Mouse (Mus musculus): ENCODE measurements at regions not wholly inside any gene's neighbourhood (a gene's known extent, or its start where the extent isn't known, plus 50 kb on each side); places are given as distances from the start of the nearest gene placed in this dataset.

DNA sequence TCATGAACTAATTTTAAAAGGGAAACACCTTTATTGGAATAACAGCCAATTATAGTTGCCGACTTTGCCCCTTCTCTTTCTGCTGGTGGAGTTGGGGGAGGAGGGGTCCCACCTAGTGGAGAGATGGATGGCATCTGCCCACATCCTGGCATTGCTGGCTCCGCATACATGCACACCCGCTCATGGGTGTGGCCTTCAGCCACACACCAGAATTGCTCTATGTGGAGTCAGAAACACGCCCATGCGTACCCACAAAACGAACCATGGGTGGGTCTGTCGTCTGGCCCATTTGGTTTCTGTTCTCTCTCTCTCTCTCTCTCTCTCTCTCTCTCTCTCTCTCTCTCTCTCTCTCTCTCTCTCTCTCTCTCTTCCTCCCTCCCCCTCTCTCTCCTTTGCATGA lies 273.9 kb downstream of the Tshz3 start:
- H3K9ac ChIP-seq (replicated peaks; ENCODE audit: low read depth, low read length): no peak overlapping the region
- no peaks in the 10 kb centered on the region for H3K36me3 ChIP-seq (ENCODE audit: control insufficient read depth, insufficient read depth)
- no peak overlapping the region for H3K27ac ChIP-seq (ENCODE audit: low read length)
- H3K9me3 ChIP-seq (ENCODE audit: control insufficient read depth, low read length): no peaks in the 10 kb centered on the region
- no peak overlapping the region for H3K4me2 ChIP-seq (ENCODE audit: low read length)
- no peaks in the 10 kb centered on the region for H3K27me3 ChIP-seq (replicated peaks; ENCODE audit: control insufficient read depth, insufficient read depth, low read length)
- 73% methylated on average over 7 of the region's 7 CpGs for WGBS
- no peak for ATAC-seq
- peaks cover 2% of the 10 kb centered on the region; the same call in 1 of the 2 replicates for H3K4me1 ChIP-seq (replicated peaks; ENCODE audit: control insufficient read depth, insufficient read depth, low read length)
- no peak overlapping the region for H3K4me3 ChIP-seq (replicated peaks; ENCODE audit: low read length)

GRCm38 (mm10) chr7:36973654-36974320 lies 275.9 kb downstream of the Tshz3 start:
- Histone ChIP-seq H3K4me2 (ENCODE audit: low read length) (no peak overlapping the region), H3K9ac (replicated peaks; ENCODE audit: low read depth, low read length) (no peak overlapping the region), H3K36me3 (ENCODE audit: control insufficient read depth, insufficient read depth) (no peaks in the 10 kb centered on the region), H3K27ac (ENCODE audit: low read length) (no peak overlapping the region), H3K27me3 (replicated peaks; ENCODE audit: control insufficient read depth, insufficient read depth, low read length) (no peaks in the 10 kb centered on the region), H3K4me3 (replicated peaks; ENCODE audit: low read length) (no peak overlapping the region), H3K4me1 (replicated peaks; ENCODE audit: control insufficient read depth, insufficient read depth, low read length) (peaks cover 5% of the 10 kb centered on the region), H3K9me3 (ENCODE audit: control insufficient read depth, low read length) (no peaks in the 10 kb centered on the region)
- 52% methylated on average over 10 of the region's 10 CpGs for WGBS
- ATAC-seq: no peak

DNA sequence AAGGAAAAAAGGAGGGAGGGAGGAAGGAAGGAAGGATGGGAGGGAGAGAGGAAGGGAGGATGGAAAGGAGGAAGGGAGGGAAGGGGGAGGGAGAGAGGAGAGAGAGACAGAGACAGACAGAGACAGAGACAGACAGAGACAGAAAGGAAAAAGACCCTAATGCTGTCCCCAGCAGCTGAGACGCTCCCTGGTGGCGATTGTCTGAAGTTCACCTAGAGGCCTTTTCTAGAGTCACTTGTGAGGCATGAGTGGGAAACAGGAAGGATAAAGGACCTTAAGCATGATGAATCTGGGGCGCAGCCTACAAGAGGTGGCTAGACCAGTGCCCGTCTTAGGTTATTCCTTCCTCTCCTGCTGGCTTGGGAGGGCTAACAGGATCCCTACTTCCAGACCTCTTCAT lies 276.7 kb downstream of the Tshz3 start:
- no peak for ATAC-seq
- no peak overlapping the region for H3K27ac ChIP-seq (ENCODE audit: low read length)
- no peak overlapping the region for H3K4me2 ChIP-seq (ENCODE audit: low read length)
- H3K4me1 ChIP-seq (replicated peaks; ENCODE audit: control insufficient read depth, insufficient read depth, low read length): peaks cover 5% of the 10 kb centered on the region
- 49% methylated on average over 4 of the region's 4 CpGs for WGBS
- no peak overlapping the region for H3K9ac ChIP-seq (replicated peaks; ENCODE audit: low read depth, low read length)
- no peak overlapping the region for H3K4me3 ChIP-seq (replicated peaks; ENCODE audit: low read length)
- H3K27me3 ChIP-seq (replicated peaks; ENCODE audit: control insufficient read depth, insufficient read depth, low read length): no peaks in the 10 kb centered on the region
- H3K36me3 ChIP-seq (ENCODE audit: control insufficient read depth, insufficient read depth): no peaks in the 10 kb centered on the region
- no peaks in the 10 kb centered on the region for H3K9me3 ChIP-seq (ENCODE audit: control insufficient read depth, low read length)

- H3K4me1 ChIP-seq (replicated peaks; ENCODE audit: control insufficient read depth, insufficient read depth, low read length): peaks cover 5% of the 10 kb centered on the region
- H3K9ac ChIP-seq (replicated peaks; ENCODE audit: low read depth, low read length): no peak overlapping the region
- H3K27ac ChIP-seq (ENCODE audit: low read length): no peak overlapping the region
- H3K4me2 ChIP-seq (ENCODE audit: low read length): no peak overlapping the region
- no peak overlapping the region for H3K4me3 ChIP-seq (replicated peaks; ENCODE audit: low read length)
- no peaks in the 10 kb centered on the region for H3K27me3 ChIP-seq (replicated peaks; ENCODE audit: control insufficient read depth, insufficient read depth, low read length)
- WGBS: 26% methylated on average over 5 of the region's 5 CpGs
- H3K9me3 ChIP-seq (ENCODE audit: control insufficient read depth, low read length): 0 out of 2 replicates have a peak, but pooled peaks cover 3% of the 10 kb centered on the region
- no peak for ATAC-seq
- no peaks in the 10 kb centered on the region for H3K36me3 ChIP-seq (ENCODE audit: control insufficient read depth, insufficient read depth)
Observed at GRCm38 (mm10) chr7:36975475-36975874, 277.6 kb downstream of the Tshz3 start.

DNA sequence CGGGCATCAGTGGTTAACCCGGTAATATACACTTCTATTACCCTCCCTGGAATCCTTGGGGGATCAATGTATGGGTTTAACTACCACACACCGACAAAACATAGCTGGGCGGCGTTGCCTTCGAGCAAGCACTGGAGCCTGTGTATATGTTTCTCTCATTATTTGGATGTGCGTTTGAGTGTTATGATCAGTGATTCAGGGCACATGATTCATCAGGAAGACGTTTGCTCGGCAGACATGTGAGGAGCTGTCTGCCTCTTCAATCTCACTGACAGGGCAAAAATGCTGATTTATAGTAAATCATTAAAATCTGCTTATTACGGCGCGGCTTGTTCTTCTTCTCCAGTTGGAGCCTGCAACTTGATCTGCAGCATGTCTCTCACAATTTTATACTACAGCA lies 279.9 kb downstream of the Tshz3 start:
- Histone ChIP-seq H3K36me3 (ENCODE audit: control insufficient read depth, insufficient read depth) (no peaks in the 10 kb centered on the region), H3K9me3 (ENCODE audit: control insufficient read depth, low read length) (0 out of 2 replicates have a peak, but pooled peaks cover 4% of the 10 kb centered on the region), H3K4me2 (ENCODE audit: low read length) (no peak overlapping the region), H3K27ac (ENCODE audit: low read length) (peak overlapping the region; percentile 9; the same call in 1 of the 2 replicates), H3K4me3 (replicated peaks; ENCODE audit: low read length) (no peak overlapping the region), H3K27me3 (replicated peaks; ENCODE audit: control insufficient read depth, insufficient read depth, low read length) (no peaks in the 10 kb centered on the region), H3K9ac (replicated peaks; ENCODE audit: low read depth, low read length) (no peak overlapping the region), H3K4me1 (replicated peaks; ENCODE audit: control insufficient read depth, insufficient read depth, low read length) (peaks cover 5% of the 10 kb centered on the region)
- ATAC-seq: peak; percentile 64
- 31% methylated on average over 12 of the region's 12 CpGs for WGBS

DNA sequence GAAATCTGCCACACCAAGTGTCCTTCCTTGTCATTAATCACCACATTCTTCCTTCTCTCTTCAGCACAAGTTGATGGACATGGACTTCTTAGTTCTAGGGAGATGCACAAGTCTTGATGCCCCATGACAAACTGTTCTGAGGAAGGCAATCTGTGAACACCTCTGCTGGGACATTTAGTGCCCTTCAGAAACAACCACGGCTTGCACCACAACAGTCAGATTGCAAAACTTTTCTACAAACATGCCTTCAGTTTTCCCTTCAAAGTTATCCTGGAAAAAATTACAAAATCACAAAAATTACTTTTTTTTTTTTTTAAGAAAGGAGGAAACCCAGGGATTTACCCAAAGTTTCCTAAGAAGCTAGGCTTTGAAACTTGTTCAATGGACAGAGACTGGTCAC lies 291.5 kb downstream of the Tshz3 start:
- H3K9me3 ChIP-seq (ENCODE audit: control insufficient read depth, low read length): no peaks in the 10 kb centered on the region
- H3K4me1 ChIP-seq (replicated peaks; ENCODE audit: control insufficient read depth, insufficient read depth, low read length): no peaks in the 10 kb centered on the region
- no peak for ATAC-seq
- no peaks in the 10 kb centered on the region for H3K27me3 ChIP-seq (replicated peaks; ENCODE audit: control insufficient read depth, insufficient read depth, low read length)
- H3K4me3 ChIP-seq (replicated peaks; ENCODE audit: low read length): no peak overlapping the region
- no peak overlapping the region for H3K27ac ChIP-seq (ENCODE audit: low read length)
- no peak overlapping the region for H3K9ac ChIP-seq (replicated peaks; ENCODE audit: low read depth, low read length)
- WGBS: 92% methylated on average over 1 of the region's 1 CpGs
- H3K4me2 ChIP-seq (ENCODE audit: low read length): no peak overlapping the region
- H3K36me3 ChIP-seq (ENCODE audit: control insufficient read depth, insufficient read depth): no peaks in the 10 kb centered on the region

DNA sequence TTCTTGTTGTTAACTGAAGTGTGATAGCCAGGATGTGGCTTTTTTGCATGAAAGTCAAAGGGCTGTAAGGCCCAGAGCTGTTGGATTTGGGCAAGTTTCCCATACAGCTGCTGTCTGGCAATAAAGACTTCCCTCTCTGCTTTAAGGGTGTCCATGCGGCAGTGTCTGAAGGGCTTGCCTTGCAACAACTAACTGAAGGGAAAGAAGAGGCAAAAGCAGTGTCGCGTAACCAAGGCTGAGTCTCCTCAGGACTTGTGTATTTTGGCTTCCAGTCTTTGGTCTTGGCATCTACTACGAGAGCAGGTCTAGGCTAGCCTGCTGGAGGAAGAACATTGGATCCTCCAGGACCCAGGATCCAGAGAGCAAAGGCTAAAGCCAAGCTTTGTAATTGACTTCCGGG lies 306.7 kb downstream of the Tshz3 start:
- Histone ChIP-seq H3K4me2 (ENCODE audit: low read length) (no peak overlapping the region), H3K27ac (ENCODE audit: low read length) (no peak overlapping the region), H3K36me3 (ENCODE audit: control insufficient read depth, insufficient read depth) (no peaks in the 10 kb centered on the region), H3K4me1 (replicated peaks; ENCODE audit: control insufficient read depth, insufficient read depth, low read length) (0 out of 2 replicates have a peak, but pooled peaks cover 5% of the 10 kb centered on the region), H3K9ac (replicated peaks; ENCODE audit: low read depth, low read length) (no peak overlapping the region), H3K27me3 (replicated peaks; ENCODE audit: control insufficient read depth, insufficient read depth, low read length) (no peaks in the 10 kb centered on the region), H3K4me3 (replicated peaks; ENCODE audit: low read length) (no peak overlapping the region), H3K9me3 (ENCODE audit: control insufficient read depth, low read length) (no peaks in the 10 kb centered on the region)
- 87% methylated on average over 5 of the region's 5 CpGs for WGBS
- no peak for ATAC-seq

DNA sequence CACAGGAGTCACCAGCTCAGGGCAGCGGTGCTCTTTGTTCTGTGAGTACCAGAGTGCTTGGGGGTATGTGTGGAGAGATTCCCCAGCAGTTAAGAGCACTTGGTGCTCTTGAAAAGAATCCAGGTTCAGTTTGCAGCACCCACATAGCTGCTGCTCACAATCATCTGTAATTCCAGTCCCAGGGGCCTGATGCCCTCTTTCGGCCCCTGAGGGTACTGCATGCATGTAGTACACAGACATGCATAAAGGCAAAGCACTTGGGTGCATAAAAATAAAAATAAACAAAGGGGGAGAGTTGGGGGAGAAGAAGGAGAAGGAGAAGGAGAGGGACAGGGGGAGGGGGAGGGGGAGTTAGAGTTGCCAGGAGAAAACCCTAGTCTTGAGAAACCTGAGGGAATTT lies 307.8 kb downstream of the Tshz3 start:
- Histone ChIP-seq H3K36me3 (ENCODE audit: control insufficient read depth, insufficient read depth) (no peaks in the 10 kb centered on the region), H3K4me3 (replicated peaks; ENCODE audit: low read length) (no peak overlapping the region), H3K4me1 (replicated peaks; ENCODE audit: control insufficient read depth, insufficient read depth, low read length) (no peaks in the 10 kb centered on the region), H3K27ac (ENCODE audit: low read length) (no peak overlapping the region), H3K9ac (replicated peaks; ENCODE audit: low read depth, low read length) (no peak overlapping the region), H3K4me2 (ENCODE audit: low read length) (no peak overlapping the region), H3K9me3 (ENCODE audit: control insufficient read depth, low read length) (no peaks in the 10 kb centered on the region), H3K27me3 (replicated peaks; ENCODE audit: control insufficient read depth, insufficient read depth, low read length) (no peaks in the 10 kb centered on the region)
- ATAC-seq: no peak
- WGBS: 95% methylated on average over 2 of the region's 2 CpGs

DNA sequence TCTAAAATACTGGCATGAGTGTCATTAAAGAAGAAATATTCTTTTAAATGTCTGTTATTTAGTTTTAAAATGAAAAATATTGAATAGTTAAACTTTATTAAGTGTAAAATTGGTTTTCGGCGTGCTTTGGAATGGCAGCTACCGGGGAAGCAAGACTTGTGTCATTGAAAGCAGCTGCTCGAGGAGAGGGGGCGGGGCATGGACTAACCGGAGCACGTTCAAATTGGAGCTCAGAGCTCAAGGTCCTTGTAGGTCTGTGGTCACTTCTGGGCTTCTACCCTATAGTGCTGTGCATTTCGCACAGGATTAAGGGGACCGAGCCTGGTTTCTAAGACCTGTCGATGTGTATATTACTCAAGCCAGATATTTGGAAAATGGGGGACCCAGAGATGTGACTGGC lies 309.0 kb downstream of the Tshz3 start:
- Histone ChIP-seq H3K27ac (ENCODE audit: low read length) (no peak overlapping the region), H3K4me2 (ENCODE audit: low read length) (no peak overlapping the region), H3K4me3 (replicated peaks; ENCODE audit: low read length) (no peak overlapping the region), H3K27me3 (replicated peaks; ENCODE audit: control insufficient read depth, insufficient read depth, low read length) (no peaks in the 10 kb centered on the region), H3K9me3 (ENCODE audit: control insufficient read depth, low read length) (no peaks in the 10 kb centered on the region), H3K9ac (replicated peaks; ENCODE audit: low read depth, low read length) (no peak overlapping the region), H3K4me1 (replicated peaks; ENCODE audit: control insufficient read depth, insufficient read depth, low read length) (no peaks in the 10 kb centered on the region), H3K36me3 (ENCODE audit: control insufficient read depth, insufficient read depth) (no peaks in the 10 kb centered on the region)
- 66% methylated on average over 10 of the region's 10 CpGs for WGBS
- ATAC-seq: no peak

All from forebrain, embryonic 16.5 days (tissue).